Mouse (Mus musculus) ovary, postnatal 36 days (tissue): ENCODE results near the gene Cracr2b.

ENCODE experiments used
- DNase-seq: peaks from one replicate; pipeline ENCODE4 v3.0.0; 2022; ENCODE audit warnings: low spot score, mixed read lengths

The Cracr2b gene

DNA sequence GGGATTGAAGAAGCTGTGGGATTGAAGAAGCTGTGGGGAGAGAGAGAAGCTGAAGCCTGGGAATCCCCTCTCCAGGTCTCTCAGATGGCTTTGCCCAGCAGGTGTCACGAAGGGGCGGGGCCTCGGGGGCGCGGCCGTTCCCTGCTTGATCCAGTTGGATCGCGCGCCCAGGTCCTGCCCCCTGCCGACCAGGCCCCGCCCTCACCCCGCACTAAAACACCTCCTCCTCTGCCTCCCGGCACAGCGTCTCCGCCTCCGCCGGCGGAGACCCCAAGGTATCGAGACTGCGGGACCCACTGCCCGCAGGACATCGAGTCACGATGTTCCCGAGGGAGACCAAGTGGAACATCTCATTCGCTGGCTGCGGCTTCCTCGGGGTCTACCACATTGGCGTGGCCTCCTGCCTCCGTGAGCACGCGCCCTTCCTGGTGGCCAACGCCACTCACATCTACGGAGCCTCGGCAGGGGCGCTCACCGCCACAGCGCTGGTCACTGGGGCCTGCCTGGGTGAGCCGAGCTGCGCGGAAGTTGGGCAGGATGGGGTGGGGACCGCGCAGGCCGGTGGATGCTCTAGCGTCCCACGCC is 5.8 kb upstream of the Cracr2b start, which contains the start of gene Pnpla2:
Pnpla2 (plus strand) TSS at position 232 of the 585 bp plus-strand sequence.
- peak; percentile 96 for DNase-seq

DNA sequence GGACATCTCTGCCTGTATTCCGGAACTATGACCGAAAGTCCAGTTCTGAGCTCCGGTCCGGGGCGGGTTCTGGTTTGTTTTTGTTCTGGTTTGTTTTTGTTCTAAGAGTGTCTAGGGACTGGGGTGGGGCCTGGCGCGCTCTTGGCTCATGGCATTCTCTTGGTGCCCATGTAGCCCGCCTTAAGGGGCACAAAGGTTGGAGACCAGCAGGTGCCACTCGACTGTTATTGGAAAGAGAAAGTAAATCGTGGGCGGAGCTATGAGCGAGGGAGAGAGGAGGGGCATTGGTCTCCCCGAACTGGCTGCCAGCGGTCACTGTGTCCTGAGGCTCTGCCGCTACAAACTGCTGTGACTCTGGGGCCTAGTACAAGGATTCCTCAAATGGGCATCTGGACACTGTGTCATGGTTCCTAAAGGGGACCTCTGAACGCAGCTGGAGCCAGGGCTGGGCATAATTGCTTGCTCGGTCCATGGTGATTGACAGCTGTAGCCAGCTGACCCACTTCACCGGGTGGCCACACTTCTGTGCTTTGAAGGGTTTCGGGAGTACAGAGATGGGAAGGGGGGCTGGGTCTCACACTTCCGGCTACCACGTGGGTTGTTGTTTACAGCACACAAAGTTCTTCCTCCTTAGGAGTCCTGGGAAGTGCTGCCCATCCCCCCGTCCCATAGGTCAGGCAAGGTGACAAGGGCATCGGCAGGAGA is 5.1 kb upstream of the Cracr2b start:
- peak; percentile 70 for DNase-seq

DNA sequence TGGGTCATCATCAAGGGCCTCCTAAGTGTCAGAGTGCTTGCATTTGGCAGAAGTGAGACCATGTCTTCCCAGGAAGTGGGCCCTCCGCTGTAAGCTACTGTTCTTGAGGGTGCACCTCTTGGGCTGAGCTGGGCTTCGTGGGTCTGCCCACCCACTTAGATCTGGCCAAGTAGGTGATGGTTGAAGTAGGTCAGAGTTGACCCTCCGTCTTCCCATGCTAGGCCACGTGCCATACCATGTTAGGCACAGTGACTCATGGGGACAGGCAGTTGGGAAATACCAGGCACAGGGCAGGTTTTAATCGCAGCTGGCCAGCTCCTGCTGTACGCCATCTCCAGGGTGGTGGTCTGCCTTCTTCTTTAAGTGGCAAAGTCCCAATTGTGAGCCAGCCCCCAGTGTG is 4.2 kb upstream of the Cracr2b start:
- peak; percentile 19 for DNase-seq

- DNase-seq, result no peak
These were observed 3.7 kb upstream of the Cracr2b start for GRCm38 (mm10) chr7:141457236-141457635.

GRCm38 (mm10) chr7:141457986-141458660 is 2.8 kb upstream of the Cracr2b start:
- DNase-seq, result no peak

DNA sequence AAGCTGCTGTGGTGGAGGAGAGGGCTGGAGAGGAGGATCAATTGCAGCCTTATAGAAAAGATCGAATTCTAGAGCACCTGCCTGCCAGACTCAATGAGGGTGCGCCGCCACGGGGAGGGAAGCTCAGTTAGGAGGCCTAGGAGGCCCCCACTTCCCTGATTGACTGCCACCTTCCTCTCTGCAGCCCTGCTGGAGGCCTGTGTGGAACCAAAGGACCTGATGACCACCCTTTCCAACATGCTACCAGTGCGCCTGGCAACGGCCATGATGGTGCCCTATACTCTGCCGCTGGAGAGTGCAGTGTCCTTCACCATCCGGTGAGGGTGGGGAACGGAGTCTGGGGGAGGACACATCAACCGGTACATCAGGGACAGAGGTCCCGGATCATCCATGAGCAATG is 2.2 kb upstream of the Cracr2b start:
- no peak for DNase-seq

DNA sequence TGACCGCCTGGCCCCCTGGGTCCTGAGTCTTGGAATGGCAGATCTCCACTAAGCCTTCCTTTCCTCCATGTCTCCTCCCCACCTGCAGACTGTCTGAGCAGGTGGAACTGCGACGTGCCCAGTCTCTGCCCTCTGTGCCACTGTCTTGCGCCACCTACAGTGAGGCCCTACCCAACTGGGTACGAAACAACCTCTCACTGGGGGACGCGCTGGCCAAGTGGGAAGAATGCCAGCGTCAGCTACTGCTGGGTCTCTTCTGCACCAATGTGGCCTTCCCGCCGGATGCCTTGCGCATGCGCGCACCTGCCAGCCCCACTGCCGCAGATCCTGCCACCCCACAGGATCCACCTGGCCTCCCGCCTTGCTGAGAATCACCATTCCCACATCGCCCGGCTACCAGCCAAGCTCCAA is 1.6 kb upstream of the Cracr2b start:
- DNase-seq, result no peak

DNA sequence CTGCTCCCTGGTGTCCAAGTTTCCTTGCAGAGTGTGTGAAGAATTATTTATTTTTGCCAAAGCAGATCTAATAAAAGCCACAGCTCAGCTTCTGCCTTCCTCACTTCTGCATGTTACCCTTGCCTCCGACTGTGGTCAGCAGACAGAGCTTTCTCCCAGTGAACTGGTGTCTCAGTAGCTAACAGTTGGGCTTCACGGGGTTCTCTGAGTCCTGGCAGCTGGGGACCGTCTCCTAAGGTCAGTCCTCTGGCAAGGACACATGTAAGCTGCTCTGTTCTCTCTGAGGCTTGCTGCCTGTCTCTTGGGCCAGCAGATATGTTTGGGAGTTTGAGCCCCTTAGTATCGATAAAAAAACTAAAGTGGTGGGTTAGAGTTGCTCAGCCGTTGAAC is 898 bp upstream of the Cracr2b start:
- no peak for DNase-seq

DNA sequence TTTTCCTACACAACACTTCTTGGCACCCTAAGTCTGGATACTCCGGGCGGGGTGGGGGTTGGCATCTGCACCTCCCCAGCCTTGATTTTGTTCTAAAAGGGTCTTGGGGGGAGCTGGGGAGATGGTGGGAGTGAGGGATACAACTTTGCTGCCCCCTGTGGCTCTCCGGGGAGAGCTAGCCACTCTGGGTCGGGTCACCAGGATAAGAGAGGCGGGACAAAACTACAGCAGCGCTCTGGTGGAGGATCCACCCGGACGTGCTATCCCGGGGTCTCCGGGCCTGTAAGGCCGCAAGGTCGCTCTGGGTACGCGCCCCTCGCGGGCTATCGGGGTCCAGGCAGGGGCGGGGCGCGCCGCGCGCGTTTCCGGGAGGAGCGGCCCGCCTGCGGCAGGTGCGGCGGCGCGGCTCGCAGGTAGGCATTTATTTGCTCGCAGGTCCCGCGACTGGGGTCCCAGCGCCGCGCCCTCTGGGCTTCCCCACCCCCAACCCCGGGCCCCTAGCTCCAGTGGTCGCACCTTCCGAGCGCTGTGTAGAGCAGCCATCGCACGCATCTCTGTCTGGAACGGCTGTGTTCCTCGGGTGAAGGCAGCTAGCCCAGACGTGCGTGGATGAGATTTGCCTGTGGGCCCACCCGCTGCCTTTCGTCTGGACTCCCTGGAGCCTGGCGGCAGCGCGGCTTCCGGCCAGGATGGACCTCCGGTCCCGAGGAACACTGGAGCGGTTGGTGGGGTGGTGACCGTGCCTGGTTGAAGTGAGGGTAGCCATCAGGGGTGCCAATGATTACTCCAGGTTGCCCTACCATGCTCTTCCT is 833 bp downstream of the Cracr2b start:
- DNase-seq, result no peak

DNA sequence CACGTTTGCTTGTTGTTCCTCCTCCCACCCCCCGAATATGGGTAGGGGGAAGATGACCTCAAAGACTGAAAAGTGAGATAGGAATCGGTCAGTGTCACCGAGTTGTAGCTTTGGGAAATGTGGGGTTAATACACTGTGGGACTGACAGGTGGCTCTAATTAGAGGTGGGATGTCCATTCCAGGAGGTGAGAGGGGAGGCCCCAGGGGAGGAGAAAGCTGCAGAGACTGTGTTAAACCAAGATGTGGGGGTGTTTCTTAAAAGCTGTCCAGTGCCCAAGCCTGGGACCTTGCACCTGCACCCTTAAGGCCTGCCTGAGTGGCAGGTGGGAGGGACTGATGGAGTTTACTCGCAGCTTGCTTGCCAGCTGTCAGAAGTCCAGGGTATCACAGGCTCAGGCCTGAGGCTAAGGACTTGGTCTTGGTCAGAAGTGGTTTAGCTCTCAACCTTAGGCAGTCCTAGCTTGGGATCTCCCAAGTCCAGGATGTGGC is 1.5 kb downstream of the Cracr2b start:
- DNase-seq, result no peak

GRCm38 (mm10) chr7:141463824-141464602 is 3.1 kb downstream of the Cracr2b start:
- no peak for DNase-seq

DNA sequence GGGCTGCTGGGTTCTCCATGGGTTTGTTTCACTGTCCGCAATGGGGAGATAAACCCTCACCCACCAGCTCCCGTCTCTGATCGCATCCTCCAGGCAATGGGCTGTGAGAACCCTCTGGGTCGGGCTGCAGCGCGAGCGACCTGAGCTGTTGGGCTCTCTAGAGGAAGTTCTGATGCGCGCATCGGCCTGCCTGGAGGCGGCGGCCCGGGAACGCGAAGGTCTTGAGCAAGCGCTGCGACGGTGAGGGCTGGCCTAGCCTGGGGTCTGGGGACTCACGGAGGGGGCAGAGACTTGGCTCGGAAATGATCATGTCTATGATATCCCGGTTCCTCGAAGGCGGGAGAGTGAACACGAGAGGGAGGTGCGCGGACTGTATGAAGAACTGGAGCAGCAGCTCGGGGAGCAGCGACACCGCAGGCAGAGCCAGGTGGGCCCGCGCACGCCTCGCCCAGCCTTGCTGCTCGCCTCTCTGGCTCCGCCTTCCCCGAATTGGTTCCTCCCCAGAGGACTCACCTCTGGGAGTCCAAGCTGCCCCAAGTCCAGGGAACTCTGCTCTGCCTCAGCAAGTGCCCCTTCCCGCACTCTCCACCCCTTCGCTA is 3.8 kb downstream of the Cracr2b start:
- no peak for DNase-seq

DNA sequence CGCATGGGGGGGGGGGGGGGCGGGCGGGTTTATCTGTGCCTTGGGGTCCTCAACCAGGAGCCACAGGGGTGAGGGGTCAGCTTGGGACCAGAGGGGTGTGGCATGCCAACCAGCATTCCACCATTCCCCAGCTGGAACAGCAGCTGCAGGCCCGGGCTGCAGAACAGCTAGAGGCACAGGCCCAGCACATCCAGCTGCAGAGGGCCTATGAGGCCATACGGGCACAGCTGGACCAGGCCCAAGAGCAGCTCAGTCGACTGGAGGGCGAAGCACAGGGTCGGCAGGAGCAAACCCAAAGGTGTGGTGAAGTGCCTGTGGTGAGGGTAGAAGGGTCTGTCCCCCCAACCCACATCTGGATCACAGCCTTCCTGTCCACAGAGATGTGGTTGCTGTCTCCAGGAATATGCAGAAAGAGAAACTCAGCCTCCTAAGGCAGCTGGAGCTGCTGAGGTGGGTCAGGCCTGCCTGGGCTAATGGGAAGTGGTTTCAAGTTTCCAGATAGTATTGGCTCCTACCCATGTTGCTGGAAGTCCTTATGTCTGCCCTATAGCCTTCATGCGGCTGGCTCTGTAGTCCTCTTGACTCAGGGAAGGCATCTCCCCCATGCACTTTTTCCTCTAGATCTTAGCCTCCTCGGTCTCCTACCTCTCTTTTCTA is 4.6 kb downstream of the Cracr2b start:
- DNase-seq, result no peak

DNA sequence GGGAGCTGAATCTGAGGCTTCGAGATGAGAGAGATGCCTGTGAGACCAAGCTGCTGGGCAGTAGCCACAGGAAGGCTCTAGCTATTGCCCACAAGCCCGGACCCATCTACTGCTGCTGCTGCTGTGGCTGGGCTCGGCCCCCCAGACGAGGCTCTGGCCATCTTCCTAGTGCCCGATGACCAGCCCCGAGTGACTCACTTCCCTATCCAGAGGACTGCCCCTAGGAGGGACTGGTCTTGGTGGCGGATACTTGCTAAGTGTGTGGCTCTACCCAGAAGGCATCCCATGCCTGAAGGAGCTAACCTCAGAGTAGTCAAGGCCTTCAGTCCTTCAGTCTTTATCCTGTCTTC is 5.1 kb downstream of the Cracr2b start:
- no peak for DNase-seq

GRCm38 (mm10) chr7:141466607-141467148 is 5.8 kb downstream of the Cracr2b start:
- DNase-seq, result no peak

- peak; percentile 92 for DNase-seq
These were observed 6.5 kb downstream of the Cracr2b start, which contains the start of gene Cd151 for GRCm38 (mm10) chr7:141467230-141468030. Gene Cd151, plus strand, starts transcription at chr7:141467392.

DNA sequence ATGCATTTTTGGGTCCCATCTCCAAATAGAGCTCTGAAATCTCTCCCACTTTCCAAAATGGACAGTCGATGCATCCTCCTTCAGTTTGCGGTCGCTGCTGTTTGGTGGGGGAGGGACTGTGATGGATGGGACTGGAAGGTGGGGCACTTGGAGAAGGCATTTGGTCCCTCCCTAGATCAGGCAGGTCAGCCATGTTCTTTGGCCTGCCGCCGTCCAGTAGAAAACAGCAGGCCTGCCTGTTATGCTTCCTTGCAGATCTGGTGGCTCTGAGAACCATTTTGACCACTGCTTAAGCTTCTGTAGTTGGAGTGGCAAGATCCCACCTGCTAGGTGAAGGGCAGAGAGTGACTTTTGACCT is 7.2 kb downstream of the Cracr2b start:
- peak; percentile 41 for DNase-seq

DNA sequence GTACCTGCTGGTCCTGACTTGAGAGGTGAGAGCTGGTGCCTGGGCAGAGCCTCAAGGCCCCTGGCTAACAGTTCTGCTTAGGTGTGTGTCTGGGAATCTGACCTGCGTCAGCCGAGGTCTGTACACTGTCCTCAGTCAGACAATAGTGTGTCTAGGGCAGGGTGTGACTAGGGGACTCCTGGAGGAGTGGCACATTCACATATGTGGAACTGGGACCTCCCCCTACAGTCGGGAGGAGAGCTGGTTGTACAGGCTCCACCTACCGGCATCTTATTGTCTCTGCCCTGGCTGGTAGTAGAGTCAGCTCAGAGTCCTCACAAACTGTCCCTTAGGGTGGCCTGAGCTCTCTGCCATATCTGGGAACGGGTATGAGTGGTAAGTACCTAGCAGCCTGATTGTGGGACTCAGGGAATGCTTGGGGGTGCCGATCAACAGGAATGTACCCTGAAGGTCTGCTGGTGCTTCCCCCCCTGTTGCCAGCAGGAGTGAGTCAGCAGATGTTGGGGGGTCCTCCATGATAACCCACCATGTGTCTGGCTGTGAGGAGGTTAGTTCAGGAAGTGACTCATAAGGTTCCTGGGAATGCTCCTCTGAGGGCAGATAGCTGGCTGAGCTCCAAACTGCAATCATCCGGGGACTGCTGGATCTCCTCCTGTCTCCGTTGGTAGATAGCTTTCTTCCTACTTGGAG is 7.8 kb downstream of the Cracr2b start:
- peak; percentile 65 for DNase-seq

DNA sequence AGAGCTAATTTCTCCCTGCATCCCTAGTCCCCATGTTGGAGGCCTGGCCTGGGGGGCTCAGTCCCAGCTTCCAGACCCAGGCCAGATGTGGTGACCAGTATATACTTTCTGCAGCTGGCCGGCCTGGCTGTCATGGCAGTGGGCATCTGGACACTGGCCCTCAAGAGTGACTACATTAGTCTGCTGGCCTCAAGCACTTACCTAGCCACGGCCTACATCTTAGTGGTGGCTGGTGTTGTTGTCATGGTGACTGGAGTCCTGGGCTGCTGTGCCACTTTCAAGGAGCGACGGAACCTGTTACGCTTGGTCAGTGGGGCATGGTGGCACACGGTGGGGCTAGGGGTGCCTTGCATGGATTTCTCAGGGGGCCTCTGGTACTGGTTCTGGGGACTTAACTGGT is 8.5 kb downstream of the Cracr2b start:
- no peak for DNase-seq
